Mouse (Mus musculus): ENCODE results near the gene Parp8.
"Not testable (repeated sequence)": the region's sequence is repeated elsewhere in the genome, so short reads cannot be mapped to it uniquely, and the experiment has no call there.

Gene Parp8

DNA sequence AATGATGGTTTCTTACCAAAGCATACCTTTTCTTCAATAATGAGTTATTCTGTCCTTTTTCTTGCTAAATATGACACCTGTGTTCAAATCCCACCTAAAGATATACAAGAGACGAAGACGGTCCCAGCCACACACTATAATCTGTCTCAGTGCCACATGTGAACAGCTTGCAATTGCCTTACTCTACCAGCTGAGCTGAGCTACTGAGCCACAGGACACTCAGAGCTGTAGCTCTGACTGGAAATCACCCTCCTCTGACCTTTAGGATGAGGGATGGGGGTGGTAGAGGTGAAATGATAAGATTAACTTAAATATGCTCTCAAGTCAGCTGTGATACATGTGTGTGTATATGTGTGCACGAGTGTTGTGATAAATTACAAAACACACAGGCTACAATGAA lies 57.9 kb downstream of the Parp8 start:
- DNase-seq (ENCODE audit: low spot score in 2 of 2): no peak

DNA sequence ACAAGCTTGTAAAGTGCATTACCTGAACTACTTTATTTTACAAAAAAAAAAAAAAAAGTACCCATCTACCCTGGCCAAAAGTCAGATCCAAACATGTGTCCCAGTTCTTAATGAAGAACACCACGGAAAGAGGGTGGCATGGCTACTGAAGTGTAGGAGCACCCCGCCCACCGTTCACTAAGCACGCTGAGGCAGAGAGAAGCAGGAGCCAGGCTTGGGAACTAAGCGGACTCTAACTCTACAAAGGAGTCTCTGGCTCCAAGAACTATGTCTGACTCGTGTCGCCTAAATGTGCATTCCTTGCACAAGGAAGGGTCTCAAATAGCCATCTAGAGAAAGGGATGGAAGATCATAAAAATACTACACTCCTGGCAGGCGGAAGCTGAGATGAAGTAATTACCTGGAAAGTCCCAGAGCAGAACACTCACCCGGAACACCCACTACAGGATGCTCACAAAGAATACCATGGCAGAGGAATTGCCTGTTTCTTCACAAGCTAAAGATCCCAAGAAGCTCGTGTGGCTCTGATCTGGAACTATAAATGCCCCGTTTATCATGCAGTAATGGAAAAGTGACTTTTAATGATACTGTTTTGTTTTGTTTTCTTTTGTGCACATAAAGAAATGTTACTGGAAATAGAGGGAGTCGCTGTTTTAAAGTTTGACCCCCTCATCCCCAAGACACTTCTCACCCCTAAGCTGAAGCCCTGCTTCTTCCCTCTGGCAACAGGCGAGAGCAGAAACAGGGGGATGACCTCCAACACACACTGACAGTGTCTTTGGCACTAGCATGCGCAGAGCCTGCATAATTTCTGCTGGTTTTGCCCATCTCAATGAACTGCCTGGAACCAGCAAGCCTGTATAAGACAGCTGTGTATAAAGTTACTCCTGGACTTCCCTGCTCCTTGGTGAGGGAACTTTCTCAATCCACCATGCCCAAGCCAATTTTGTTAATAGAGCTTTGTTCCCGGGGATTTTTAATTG lies 62.6 kb downstream of the Parp8 start:
- no peak for DNase-seq (ENCODE audit: low spot score in 2 of 2)

- no peak for DNase-seq (ENCODE audit: low spot score in 2 of 2)
Observed at GRCm38 (mm10) chr13:116958776-116959589, 66.4 kb downstream of the Parp8 start.

DNA sequence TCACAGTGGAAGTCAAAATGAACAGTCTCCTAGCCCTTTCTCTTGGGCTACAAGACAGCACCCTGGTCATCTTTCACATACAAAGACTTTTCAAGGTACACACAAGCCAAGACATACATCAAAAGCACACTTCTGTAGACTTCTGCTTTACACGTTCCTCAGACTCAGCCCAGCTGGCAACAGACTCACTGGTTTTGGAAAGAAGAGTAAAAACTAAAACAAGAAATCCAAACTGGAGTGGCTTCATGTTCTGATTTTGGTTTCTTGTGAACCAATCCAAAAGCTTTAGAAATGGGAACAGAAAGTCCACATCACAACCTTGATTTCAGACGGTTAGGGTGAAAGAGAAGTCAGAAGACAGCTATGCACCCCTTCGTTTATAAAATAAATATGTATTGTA lies 67.8 kb downstream of the Parp8 start:
- no peak for DNase-seq (ENCODE audit: low spot score in 2 of 2)

GRCm38 (mm10) chr13:116951336-116951735 lies 74.0 kb downstream of the Parp8 start:
- DNase-seq (ENCODE audit: low spot score in 2 of 2): no peak

- no peak for DNase-seq (ENCODE audit: low spot score in 2 of 2)
Observed at GRCm38 (mm10) chr13:116949527-116949926, 75.8 kb downstream of the Parp8 start.

DNA sequence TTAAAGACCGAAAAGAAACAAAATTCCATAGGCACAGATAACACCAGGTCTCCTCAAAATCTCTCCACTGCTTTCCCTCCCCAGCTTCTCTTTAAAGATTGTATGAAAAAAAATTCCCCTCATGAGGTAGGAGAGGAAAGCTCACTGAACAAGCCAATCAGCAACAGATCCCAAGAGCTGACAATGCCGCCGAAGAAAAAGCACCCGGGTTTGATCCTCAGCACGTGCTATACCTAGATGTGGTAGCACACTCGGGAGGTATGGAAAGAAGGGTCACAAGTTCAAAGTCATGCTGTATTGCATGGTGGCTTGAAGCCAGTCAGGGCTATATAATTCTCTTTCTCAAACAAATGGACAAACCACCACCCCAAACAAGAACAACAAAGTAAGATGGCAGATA lies 76.3 kb downstream of the Parp8 start:
- DNase-seq (ENCODE audit: low spot score in 2 of 2): no peak

GRCm38 (mm10) chr13:116948299-116948659 lies 77.1 kb downstream of the Parp8 start:
- DNase-seq (ENCODE audit: low spot score in 2 of 2): no peak

- DNase-seq (ENCODE audit: low spot score in 2 of 2): no peak
Observed at GRCm38 (mm10) chr13:116947611-116948298, 77.6 kb downstream of the Parp8 start.

- DNase-seq (ENCODE audit: low spot score in 2 of 2): no peak
Observed at GRCm38 (mm10) chr13:116946566-116946965, 78.8 kb downstream of the Parp8 start.

GRCm38 (mm10) chr13:116941280-116942015 lies 83.9 kb downstream of the Parp8 start:
- DNase-seq (ENCODE audit: low spot score in 2 of 2): no peak

DNA sequence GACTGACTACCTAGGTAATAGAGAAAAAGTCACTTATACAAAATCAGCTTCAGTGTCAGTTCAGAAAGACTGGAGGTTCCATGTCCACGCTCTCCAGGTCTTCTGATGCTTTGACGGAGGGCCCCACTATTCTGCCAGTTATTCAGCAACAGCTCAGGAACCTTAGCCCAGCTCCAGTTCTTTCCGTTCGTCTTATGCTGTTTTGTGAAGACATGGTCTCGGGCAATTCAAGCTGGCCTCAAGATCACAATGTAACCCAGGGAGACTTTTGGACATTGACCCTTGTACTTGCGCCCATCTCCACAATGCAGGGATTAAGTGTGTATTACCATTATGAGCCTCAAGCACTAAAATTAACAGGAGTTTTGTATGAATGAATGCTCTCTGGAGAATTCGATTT lies 84.6 kb downstream of the Parp8 start:
- no peak for DNase-seq (ENCODE audit: low spot score in 2 of 2)

DNA sequence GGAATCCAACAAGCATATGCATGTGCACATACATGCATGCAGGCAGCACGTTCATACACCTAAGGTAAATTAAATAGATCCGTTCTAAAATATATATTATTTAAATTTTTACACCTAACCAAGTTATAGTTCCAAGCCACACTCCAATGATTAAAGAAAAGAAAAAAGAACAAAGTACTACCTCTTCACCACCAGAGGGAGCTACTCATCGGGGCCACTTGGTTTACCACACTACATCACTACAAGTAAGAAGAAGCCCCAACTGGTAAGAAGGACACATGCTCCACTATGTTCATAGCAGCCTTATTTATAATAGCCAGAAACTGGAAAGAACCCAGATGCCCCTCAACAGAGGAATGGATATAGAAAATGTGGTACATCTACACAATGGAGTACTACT lies 88.3 kb downstream of the Parp8 start:
- DNase-seq (ENCODE audit: low spot score in 2 of 2): not testable (repeated sequence)

- DNase-seq (ENCODE audit: low spot score in 2 of 2): no peak
Observed at GRCm38 (mm10) chr13:116917387-116917930, 107.9 kb downstream of the Parp8 start.

DNA sequence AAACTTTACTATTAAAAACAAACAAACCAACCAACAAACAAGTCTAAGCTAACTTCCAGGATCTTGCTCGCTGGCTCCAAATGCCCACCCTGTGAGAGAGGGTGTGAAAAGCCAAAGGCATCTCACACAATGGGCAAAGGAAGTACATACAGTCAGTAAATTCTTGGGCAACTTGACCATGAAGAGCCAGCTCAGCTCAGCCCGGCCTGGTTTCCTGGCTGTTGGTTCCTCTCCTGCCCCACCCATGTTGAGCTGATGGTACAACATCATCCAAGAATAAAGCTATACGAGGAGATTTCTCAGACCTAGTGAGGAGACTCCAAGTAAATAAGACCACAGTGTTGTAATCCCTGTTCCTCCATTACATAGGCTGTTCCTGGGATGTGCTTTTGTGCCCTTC lies 117.1 kb downstream of the Parp8 start:
- no peak for DNase-seq (ENCODE audit: low spot score in 2 of 2)

GRCm38 (mm10) chr13:116903394-116903793 lies 121.9 kb downstream of the Parp8 start:
- no peak for DNase-seq (ENCODE audit: low spot score in 2 of 2)

DNA sequence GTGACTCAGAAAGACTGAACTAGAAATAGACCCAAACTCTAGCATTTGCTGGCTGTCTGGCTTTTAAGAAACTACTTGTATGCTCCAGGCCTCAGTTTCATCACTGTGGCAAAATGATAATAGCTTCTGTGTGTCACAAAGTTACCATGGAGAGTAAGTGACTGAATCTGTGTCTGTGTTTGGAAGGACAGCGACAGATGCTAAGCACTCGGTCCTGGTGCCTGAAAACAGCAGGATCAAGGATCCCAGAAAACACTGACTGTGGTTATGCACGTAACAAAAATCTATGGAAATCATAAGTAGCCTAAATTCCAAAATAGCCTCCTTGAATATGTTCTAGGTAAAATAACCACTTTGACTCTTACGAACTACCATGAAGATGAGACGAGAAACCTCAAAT lies 126.9 kb downstream of the Parp8 start:
- DNase-seq (ENCODE audit: low spot score in 2 of 2): no peak

GRCm38 (mm10) chr13:116897711-116898110 lies 127.6 kb downstream of the Parp8 start:
- DNase-seq (ENCODE audit: low spot score in 2 of 2): no peak

DNA sequence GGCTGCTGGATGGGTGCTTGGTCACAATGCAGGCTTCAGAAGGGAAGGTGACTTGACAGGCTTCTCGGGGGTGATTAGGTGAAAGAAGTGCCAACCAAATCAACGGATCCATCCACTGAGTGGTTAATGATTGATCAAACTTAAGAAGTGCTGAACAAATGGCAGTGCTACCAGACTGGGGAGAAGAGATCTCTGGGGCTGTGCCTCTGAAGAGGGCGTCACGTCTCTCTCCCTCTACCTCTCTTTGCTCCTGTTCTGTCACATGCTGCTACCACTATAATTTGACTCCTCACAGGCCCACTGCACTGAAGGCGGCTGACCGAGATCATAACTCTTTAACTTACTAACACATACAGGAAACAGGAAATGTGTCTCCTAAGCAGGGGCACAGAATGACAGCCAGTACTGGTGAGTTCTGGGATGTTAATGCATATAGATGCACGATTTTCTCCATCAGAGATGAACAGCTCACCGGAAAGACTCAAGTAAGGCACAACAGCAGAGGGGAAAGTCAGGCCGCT lies 140.9 kb downstream of the Parp8 start:
- no peak for DNase-seq (ENCODE audit: low spot score in 2 of 2)

DNA sequence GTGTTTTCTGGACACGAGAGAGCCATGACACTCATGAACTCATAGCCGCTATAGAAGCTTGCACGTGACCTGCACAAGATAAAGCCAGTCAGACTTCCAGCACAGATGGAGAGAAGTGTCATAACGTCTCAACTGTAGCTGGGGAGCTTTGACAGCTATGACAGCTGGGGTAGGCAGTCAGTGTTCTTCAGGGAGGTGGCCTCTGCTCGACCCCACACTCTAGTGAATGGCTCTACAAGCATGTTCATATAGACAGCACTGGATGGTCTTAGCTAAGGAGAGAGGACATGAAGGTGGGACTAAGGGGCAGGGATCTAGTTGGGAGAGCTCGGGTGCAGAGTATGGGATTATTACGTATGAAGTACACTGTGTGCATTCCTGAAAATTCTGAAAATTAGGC lies 143.1 kb downstream of the Parp8 start:
- DNase-seq (ENCODE audit: low spot score in 2 of 2): no peak
